Mouse (Mus musculus) cerebellum, postnatal 25 days (tissue): ENCODE measurements at regions not wholly inside any gene's neighbourhood (a gene's known extent, or its start where the extent isn't known, plus 50 kb on each side); places are given as distances from the start of the nearest gene placed in this dataset.

ENCODE experiments used
- DNase-seq, 2 experiments: peaks; one replicate each; pipeline ENCODE4 v3.0.0; 2021; ENCODE audit warnings: mixed read lengths in 2 of 2

DNA sequence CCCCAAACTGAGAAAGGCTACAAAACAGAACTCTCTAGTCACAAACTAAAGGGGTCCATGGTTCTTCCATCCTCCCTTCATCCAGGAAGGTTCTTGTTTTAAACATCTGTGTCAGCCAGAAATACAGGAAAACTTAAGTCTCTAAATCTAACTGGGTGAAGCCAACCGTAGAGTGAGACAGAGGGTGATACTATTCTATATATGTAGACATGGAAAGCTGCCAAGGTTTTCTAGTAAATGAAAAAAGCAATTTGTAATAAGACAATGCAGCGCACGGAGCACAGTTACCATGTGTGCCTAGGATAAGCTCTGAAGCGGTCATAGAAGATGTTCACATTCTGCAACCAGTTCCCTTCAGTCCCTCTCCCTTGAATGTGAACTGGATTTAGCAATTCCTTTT is 55.4 kb downstream of the Ppp1r3c start:
- DNase-seq = no peak

DNA sequence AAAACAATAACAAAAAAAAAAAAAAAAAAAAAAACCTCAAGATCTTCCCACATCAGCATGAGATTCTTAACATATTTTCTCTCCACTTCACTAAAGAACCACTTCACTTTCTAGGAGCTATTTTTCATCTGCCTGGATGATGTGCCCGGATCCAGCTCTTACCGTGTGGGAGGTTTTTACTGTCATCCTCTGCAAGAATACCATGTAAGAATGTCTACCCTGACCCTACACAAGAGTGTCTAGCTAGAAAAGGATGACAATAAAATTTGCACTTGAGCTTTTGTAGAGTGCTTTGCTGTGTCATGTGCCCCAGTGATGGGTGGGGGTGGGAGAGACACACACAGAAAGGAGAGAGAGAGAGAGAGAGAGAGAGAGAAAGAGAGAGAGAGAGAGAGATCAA is 56.1 kb downstream of the Ppp1r3c start:
- no peak for DNase-seq

DNA sequence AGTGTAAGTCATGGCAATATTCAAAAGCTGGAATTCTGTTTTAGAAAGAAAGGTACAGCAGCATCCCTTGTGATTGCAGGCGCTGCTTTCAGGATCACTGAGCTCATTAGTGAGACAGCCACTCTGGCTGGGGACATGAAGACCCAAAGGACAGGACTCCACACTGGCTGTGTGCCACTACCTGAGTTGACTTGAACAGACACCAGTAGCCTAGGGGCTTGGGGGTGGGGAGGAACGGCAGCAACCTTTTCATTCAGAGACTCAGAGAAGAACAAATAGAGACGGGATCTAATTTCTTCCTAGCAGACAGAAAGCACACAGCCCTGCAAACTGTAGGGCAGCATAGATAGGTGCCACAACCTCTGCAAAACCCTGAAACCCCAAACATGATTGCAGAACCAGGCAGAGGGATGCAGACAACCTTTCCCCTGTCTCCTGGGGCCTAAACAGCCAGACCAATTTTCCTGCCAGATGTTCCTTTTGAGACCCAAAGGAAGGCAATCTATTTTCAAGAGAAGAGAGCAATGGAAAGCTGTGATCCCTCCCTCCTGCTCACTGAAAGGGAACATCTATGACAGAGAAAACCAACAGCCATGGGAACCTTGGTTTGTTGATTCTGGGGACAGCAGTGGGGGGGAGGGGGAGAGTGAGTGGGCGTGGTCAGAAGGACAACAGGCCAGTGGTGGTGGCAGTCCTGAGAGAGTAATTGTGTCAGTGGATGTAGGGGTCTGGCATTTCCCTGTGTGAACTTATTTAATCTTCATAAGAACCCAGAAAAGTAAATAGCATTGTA is 57.2 kb downstream of the Ppp1r3c start:
- peak in 1 of 2 experiments; percentile 55 for DNase-seq

DNA sequence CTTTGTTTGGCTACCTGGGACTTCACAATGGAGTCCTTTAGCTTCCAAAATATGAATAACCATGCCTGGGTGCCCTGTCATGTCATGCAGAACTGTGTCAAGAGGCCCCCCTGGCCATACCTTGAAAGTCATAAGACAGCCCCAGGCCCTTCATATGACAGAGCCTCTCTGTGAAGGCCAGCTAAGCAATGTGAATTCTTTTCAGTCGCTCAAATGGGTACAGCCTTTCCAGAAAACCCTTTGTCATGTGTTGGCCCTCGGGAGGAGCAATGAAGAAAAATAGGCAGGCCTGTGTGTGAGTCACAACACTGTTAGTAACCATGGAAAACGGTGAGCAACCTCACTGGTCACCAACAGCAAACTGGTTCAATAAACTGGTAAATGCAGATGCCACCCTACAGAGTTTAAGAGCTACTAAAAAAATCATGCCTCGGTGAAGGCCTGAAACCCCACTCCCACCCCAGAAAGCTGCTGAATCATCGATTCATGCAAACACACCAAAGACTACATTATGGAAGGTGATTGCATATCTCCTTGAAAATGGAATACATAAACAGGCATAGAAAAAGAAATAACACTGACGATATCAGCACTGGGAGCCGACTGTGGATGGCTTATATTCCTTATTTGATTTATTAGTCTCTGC is 57.9 kb downstream of the Ppp1r3c start:
- DNase-seq = no peak

DNA sequence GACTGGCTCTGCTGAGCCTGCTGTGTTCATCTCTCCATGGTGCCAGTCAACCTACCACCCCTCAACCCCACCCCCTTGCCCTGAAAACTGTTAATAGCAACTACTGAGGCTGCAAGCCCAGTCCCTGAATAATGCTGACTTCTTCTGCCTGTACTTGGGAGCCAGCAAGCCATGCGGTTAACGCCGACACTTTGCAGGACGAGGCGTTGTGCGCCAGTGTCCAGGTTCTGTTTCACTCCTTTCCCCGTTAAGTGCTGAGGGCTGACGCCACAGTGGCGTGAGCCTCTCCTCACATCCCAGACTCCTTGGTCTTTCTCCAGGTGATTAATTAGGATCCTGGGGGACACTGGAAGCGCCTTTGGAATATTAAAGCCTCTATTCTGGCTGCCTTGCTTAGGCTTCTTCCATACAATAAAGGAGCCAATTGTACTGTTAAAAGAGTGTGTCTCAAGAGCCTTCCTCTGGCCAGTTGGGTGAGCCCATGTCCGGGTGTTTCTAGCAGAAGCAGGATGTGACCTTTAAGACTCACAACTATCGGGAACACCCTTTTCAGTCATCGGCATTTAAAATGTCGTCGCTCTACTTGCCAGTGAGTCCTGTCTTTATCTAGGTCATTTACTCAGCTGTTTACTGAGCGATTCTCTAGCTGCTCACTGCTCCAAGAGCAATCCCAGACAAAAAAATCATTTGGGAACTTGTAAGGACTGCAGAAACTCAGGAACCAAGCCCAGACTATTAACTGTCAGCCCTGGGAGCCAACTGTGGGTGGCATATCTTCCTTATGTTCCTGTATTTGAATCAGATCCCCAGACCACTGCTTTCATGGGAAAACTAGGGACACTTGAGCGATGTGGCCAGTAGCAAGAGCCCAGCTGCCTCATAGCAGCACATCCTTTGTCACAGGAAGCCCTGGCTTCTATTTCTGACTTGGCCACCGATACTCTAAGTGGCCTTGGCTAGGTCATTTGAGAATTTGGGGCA is 59.1 kb downstream of the Ppp1r3c start:
- no peak for DNase-seq

DNA sequence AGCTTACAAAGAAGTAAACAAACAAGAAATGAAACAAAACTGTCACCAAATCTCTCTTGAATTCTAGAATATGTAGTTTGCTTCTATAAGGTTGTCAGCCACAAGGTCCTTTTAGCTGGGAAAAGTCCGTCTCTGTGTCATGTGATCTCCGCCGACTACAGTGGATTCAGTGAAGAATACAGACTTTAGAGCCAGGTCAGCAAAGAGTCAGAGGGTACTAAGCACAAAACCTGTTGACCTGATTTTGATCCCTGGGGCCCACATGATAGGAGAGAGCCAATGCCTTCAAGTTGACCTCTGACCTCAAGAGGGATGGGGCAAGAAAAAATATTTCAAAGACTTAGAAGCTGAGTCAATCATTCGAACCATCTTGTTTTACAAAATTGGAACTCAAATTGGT is 61.5 kb downstream of the Ppp1r3c start:
- no peak for DNase-seq

DNA sequence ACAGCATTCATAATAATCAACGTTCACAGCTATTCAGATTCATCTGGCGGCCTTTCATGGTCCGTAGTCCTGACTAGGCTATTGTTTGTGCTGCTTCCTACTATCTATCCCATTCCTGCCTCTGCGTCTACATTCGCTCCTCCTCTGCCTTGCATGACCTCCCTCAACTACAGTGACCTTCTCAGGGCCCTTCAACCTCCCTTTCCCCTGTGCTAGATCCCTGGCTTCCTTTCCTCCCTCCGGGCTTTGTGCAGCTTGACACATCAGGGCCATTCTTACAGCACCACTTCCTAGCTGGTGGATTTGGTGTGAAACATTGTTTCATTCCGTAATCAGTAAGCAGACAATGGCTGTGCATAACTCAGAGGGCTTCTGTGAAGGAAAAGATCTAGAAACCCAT is 65.6 kb downstream of the Ppp1r3c start:
- no peak for DNase-seq
